Mouse (Mus musculus) lung, postnatal 4 days (tissue): ENCODE data around the gene Rere.

Source experiments
- DNase-seq, 2 experiments: peaks; one replicate each; pipeline ENCODE4 v3.0.0; 2021

The Rere gene

GRCm38 (mm10) chr4:150394091-150394490, 112.6 kb downstream of the Rere start:
- DNase-seq, result no peak

GRCm38 (mm10) chr4:150396339-150396738, 114.9 kb downstream of the Rere start:
- DNase-seq, result no peak

GRCm38 (mm10) chr4:150396826-150397620, 115.6 kb downstream of the Rere start:
- peak in 1 of 2 experiments; percentile 46 for DNase-seq

- DNase-seq, result no peak
Measured at GRCm38 (mm10) chr4:150399032-150399431, 117.6 kb downstream of the Rere start.

GRCm38 (mm10) chr4:150401830-150402607, 120.6 kb downstream of the Rere start:
- no peak for DNase-seq

- no peak for DNase-seq
Measured at GRCm38 (mm10) chr4:150402608-150402985, 121.2 kb downstream of the Rere start.

- DNase-seq, result no peak
Measured at GRCm38 (mm10) chr4:150403941-150404340, 122.5 kb downstream of the Rere start.

- DNase-seq, result peak; percentile 29 to 51
Measured at GRCm38 (mm10) chr4:150404583-150404982, 123.1 kb downstream of the Rere start.

- DNase-seq, result no peak
Measured at GRCm38 (mm10) chr4:150405786-150406185, 124.3 kb downstream of the Rere start.

GRCm38 (mm10) chr4:150406320-150406719, 124.9 kb downstream of the Rere start:
- DNase-seq, result no peak

GRCm38 (mm10) chr4:150406821-150407220, 125.4 kb downstream of the Rere start:
- DNase-seq, result no peak

- no peak for DNase-seq
Measured at GRCm38 (mm10) chr4:150414296-150414695, 132.8 kb downstream of the Rere start.

GRCm38 (mm10) chr4:150414759-150415158, 133.3 kb downstream of the Rere start:
- DNase-seq, result no peak

GRCm38 (mm10) chr4:150415227-150415969, 134.0 kb downstream of the Rere start:
- peak; percentile 17 to 43 for DNase-seq

GRCm38 (mm10) chr4:150420576-150421263, 139.3 kb downstream of the Rere start:
- DNase-seq, result no peak

GRCm38 (mm10) chr4:150426098-150426879, 144.8 kb downstream of the Rere start:
- DNase-seq, result no peak

- DNase-seq, result no peak
Measured at GRCm38 (mm10) chr4:150426880-150427476, 145.5 kb downstream of the Rere start.

- no peak for DNase-seq
Measured at GRCm38 (mm10) chr4:150428762-150429161, 147.3 kb downstream of the Rere start.

GRCm38 (mm10) chr4:150433827-150434574, 152.6 kb downstream of the Rere start:
- DNase-seq, result no peak

- no peak for DNase-seq
Measured at GRCm38 (mm10) chr4:150435590-150435989, 154.1 kb downstream of the Rere start.

GRCm38 (mm10) chr4:150438621-150439020, 157.2 kb downstream of the Rere start:
- no peak for DNase-seq
